Mouse (Mus musculus) liver, embryonic 13.5 days (tissue): ENCODE data around the gene Stard5. TPM values are rescaled to one million over a fixed set of nuclear protein-coding genes. Genes with fewer than 3 reads are reported as not detected.

ENCODE experiments used
- ATAC-seq: fragments of 200-750 bp; cut with Nextera tagmentation; 2 replicates; pipeline ENCODE4 v1.8.0; 2017; ENCODE audit warnings: low read depth, mild to moderate bottlenecking, moderate number of reproducible peaks, moderate library complexity
- DNase-seq: peaks from one replicate; pipeline ENCODE4 v3.0.0; 2022
- H3K27ac ChIP-seq: fragments of 300-500 bp; sonication (generic); 2 replicates; pipeline ENCODE4 v1.5.1; 2015; ENCODE audit warnings: moderate library complexity, mild to moderate bottlenecking, inconsistent platforms
- H3K27me3 ChIP-seq: fragments of 300-500 bp; sonication (generic); 2 replicates; pipeline ENCODE4 v1.6.1; 2015; ENCODE audit warnings: mild to moderate bottlenecking, inconsistent platforms
- H3K36me3 ChIP-seq: fragments of 300-500 bp; sonication (generic); 2 replicates; pipeline ENCODE4 v1.6.1; 2015; ENCODE audit warnings: mild to moderate bottlenecking, inconsistent platforms
- H3K4me1 ChIP-seq: fragments of 300-500 bp; sonication (generic); replicated peaks from 2 replicates; pipeline ENCODE4 v1.6.1; 2015; ENCODE audit warnings: inconsistent platforms
- H3K4me2 ChIP-seq: fragments of 300-500 bp; sonication (generic); 2 replicates; pipeline ENCODE4 v1.6.1; 2015; ENCODE audit warnings: inconsistent platforms, mild to moderate bottlenecking, moderate library complexity
- H3K4me3 ChIP-seq: fragments of 300-500 bp; sonication (generic); replicated peaks from 2 replicates; pipeline ENCODE4 v1.5.1; 2015; ENCODE audit warnings: mild to moderate bottlenecking, inconsistent platforms
- H3K9ac ChIP-seq: fragments of 300-500 bp; sonication (generic); 2 replicates; pipeline ENCODE4 v1.6.1; 2015; ENCODE audit warnings: mild to moderate bottlenecking, inconsistent platforms
- H3K9me3 ChIP-seq: fragments of 300-500 bp; sonication (generic); replicated peaks from 2 replicates; pipeline ENCODE4 v1.6.1; 2016; ENCODE audit warnings: inconsistent platforms
- WGBS: fragments of 180-500 bp; shearing (Covaris S2); methylation state at CpG from one replicate; pipeline ENCODE4 v1.1.7; 2015; ENCODE audit not compliant: insufficient replicate concordance; 5-methylcytosine and 5-hydroxymethylcytosine counted together
- polyA plus RNA-seq: library from polyadenylated mRNA; unstranded; fragments of >200 nt; fragmentation: Nextera tagmentation; extraction: Ambion mirVana; gene quantifications from 2 replicates; pipeline ENCODE4 v1.2.1, GENCODE M21; 2015

Gene Stard5
- polyA plus RNA-seq, 1 experiment from 2014 or later, result 6.6 TPM

DNA sequence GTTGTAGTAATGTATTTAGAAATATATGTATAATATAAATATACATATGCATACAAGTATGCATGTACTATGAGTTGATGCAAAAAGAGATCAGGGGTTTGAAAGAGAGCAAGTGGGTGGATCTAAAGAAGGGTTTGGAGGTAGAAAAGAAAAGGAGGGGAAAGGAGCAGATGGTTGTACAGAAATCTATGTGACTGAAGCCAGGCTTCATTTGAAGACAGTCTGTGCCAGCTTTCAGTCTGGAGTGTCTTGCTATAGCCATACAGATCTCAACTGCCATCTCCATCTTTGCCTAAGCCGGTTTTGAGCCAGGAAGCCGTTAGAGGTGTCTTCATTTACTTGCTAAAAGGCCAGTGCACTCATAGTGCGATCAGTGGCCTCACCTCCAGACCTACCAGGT is 16.5 kb upstream of the Stard5 start:
- H3K9ac ChIP-seq, result no peak overlapping the region
- H3K4me1 ChIP-seq, result no peaks in the 10 kb centered on the region
- H3K27me3 ChIP-seq, result no peaks in the 10 kb centered on the region
- no peak for DNase-seq
- no peak overlapping the region for H3K27ac ChIP-seq
- H3K36me3 ChIP-seq, result no peaks in the 10 kb centered on the region
- 68% methylated on average over 3 of the region's 3 CpGs for WGBS
- no peak overlapping the region for H3K4me3 ChIP-seq
- H3K9me3 ChIP-seq, result no peaks in the 10 kb centered on the region
- no peak for ATAC-seq
- no peak overlapping the region for H3K4me2 ChIP-seq

DNA sequence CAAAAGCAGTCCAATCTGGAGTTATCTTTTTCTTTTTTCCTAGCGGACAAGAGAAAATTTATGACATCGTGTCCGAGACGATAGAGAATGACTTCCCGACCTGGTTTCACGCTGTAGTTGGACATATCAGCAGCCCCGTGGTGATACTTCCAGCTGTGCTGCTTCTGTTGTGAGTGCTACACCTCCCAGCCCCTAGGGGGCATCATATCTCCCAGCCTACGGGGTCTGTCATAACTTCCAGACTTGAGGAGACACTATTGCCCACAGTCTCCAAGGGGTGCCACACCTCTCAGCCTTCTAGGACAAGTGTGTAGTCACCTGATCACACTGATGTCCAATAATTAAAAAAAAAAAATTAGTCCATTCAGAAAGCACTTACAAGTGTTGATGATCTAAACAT is 15.9 kb upstream of the Stard5 start:
- Histone ChIP-seq H3K36me3 (no peaks in the 10 kb centered on the region), H3K4me3 (no peak overlapping the region), H3K4me2 (no peak overlapping the region), H3K27ac (no peak overlapping the region), H3K4me1 (no peaks in the 10 kb centered on the region), H3K9ac (no peak overlapping the region), H3K27me3 (no peaks in the 10 kb centered on the region), H3K9me3 (no peaks in the 10 kb centered on the region)
- 74% methylated on average over 8 of the region's 8 CpGs for WGBS
- no peak for ATAC-seq
- DNase-seq, result no peak

DNA sequence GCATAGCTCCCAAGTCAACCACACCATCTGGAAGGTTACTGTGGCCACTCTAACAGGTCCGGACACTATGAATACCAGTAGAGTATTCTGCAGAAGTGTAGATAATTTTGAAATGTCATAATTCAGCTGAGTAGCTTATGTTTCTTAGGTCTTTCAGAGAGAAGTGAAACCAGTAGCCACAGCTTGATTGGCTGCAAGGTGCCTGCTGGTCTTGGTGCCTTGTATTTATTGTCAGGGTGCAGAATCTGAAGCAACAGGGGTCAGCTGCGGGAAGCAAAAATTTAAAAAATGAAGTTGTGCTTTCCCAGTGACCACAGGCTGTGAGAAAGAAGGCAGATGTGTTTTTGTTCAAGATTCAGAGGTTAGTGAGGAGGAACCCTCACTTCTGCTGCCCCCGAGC is 15.5 kb upstream of the Stard5 start:
- Histone ChIP-seq H3K27ac (no peak overlapping the region), H3K9ac (no peak overlapping the region), H3K4me1 (no peaks in the 10 kb centered on the region), H3K4me2 (no peak overlapping the region), H3K4me3 (no peak overlapping the region), H3K9me3 (no peaks in the 10 kb centered on the region), H3K36me3 (no peaks in the 10 kb centered on the region), H3K27me3 (no peaks in the 10 kb centered on the region)
- DNase-seq (no peak), ATAC-seq (no peak)
- 66% methylated on average over 3 of the region's 3 CpGs for WGBS

DNA sequence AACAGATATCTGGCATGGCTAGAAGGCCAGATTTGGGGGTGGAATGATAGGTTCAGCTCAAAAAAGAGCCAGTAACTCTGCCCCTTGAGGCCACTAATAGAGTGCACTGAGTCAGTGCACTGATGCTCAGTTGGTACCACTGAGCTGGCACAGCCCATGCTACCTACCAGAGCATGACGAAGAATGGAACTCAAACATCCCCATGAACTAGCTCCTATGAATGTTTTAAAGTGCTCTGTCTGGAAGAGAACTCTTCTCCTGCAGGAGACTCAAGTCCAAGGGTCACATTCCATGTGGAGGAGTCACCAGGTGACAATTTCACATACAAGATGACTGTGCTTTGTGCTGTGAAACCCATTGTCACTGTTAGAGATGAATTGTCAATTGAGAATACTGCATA is 13.1 kb upstream of the Stard5 start:
- Histone ChIP-seq H3K9ac (no peak overlapping the region), H3K9me3 (no peaks in the 10 kb centered on the region), H3K4me2 (no peak overlapping the region), H3K27ac (no peak overlapping the region), H3K4me3 (no peak overlapping the region), H3K36me3 (no peaks in the 10 kb centered on the region), H3K27me3 (no peaks in the 10 kb centered on the region), H3K4me1 (no peaks in the 10 kb centered on the region)
- 69% methylated on average over 1 of the region's 1 CpGs for WGBS
- ATAC-seq (no peak), DNase-seq (no peak)

DNA sequence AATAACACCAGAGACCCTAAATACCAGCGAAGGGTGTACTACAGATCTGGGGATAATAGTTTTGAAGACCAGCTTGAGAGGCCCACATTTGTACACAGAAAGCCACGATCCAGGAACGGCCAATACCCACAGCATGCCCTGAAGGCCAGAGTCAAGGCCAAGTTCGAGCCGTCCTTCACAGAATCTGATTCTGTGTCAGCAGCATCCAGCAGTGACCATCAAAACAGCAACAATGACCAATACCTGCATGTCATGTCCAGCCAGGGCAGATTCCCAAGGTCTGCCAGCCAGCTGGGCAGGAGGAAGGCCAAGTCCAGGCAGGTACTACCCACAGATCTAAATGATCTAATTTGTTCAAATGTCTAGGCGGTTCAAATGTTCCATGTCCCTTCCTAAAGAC is 9.2 kb upstream of the Stard5 start:
- Histone ChIP-seq H3K4me1 (no peaks in the 10 kb centered on the region), H3K9ac (no peak overlapping the region), H3K4me2 (no peak overlapping the region), H3K27me3 (no peaks in the 10 kb centered on the region), H3K9me3 (no peaks in the 10 kb centered on the region), H3K27ac (no peak overlapping the region), H3K36me3 (no peaks in the 10 kb centered on the region), H3K4me3 (no peak overlapping the region)
- DNase-seq (no peak), ATAC-seq (no peak)
- WGBS, result 71% methylated on average over 6 of the region's 6 CpGs

DNA sequence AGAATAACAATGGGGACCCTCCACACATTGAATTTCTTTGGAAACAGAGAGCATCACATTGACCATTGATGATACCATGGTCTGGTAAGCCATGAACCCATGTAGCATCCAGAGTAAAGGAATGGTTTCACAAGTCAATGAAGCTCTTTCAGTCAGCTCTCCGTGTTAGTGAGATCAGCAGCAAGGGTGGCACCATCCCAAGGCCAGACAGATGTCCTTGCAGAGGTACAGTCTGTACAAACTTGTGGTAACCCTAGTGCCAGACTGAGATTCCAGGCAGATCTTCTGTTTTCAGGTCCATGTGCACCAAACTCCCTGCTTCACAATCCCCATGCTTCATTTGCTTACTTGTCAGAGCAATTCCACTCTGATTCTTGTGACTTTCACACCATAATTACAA is 7.7 kb upstream of the Stard5 start:
- ATAC-seq, result no peak
- Histone ChIP-seq H3K4me3 (no peak overlapping the region), H3K4me2 (no peak overlapping the region), H3K9ac (no peak overlapping the region), H3K27ac (no peak overlapping the region), H3K27me3 (no peaks in the 10 kb centered on the region), H3K9me3 (no peaks in the 10 kb centered on the region), H3K36me3 (no peaks in the 10 kb centered on the region), H3K4me1 (no peaks in the 10 kb centered on the region)
- WGBS, result 47% methylated on average over 1 of the region's 1 CpGs
- no peak for DNase-seq

DNA sequence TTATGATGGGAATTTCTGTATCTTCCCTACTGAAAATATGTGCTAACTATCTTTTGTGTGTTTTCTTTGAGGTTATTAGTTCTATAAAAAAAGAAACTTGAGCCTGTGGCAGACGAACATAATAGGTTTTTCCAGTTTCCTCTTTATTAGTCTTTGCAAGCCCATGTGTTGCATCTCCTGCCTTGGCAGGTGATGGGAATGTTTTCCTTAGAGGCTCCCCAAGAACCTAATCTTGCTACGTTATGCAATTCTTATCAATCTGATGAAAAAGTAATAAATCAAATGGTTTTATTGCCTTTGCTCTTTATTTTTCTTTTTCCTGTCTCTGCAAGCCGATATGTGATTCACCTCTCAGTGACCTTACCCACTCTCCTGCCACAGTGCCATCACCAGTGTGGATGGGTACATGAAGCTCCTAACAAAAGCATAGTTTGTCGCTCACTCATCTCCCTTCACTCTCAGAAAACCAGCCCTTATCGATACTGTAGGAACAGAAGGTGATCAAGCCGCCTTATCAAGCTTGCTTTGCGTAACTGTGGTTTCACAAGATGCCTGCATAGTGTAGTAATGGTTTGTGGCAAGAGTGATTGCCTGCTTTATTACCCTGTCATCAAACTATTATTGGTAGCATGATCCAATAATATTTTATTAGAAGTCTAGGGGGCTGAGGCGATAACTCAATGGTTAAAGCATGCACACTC is 5.1 kb upstream of the Stard5 start:
- Histone ChIP-seq H3K9ac (no peak overlapping the region), H3K36me3 (no peaks in the 10 kb centered on the region), H3K27me3 (no peaks in the 10 kb centered on the region), H3K9me3 (no peaks in the 10 kb centered on the region), H3K4me3 (no peak overlapping the region), H3K27ac (no peak overlapping the region), H3K4me1 (peaks cover 11% of the 10 kb centered on the region), H3K4me2 (no peak overlapping the region)
- DNase-seq (no peak), ATAC-seq (no peak)
- WGBS, result 65% methylated on average over 8 of the region's 8 CpGs

DNA sequence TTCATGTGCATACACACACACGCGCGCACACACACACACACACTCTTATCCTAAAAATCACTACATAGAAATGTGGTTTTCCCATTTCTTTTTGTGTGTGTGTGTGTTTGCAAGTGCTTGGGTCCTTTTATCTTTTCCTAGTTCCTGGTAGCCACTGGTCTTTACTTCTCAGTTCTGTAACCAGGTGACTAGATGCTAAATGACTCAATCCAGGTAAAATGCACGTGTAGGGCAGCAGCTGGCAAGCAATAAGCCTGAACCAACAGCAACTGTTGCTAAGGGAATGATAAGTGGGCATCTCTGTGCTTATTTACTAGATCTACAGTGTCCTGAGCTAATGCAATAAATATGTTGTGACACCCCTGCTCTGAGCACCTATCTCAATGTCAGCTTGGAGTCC is 4.4 kb upstream of the Stard5 start:
- Histone ChIP-seq H3K9me3 (no peaks in the 10 kb centered on the region), H3K9ac (no peak overlapping the region), H3K4me2 (no peak overlapping the region), H3K27me3 (no peaks in the 10 kb centered on the region), H3K36me3 (no peaks in the 10 kb centered on the region), H3K4me1 (peaks cover 16% of the 10 kb centered on the region), H3K4me3 (no peak overlapping the region), H3K27ac (no peak overlapping the region)
- 76% methylated on average over 4 of the region's 4 CpGs for WGBS
- DNase-seq, result no peak
- no peak for ATAC-seq

DNA sequence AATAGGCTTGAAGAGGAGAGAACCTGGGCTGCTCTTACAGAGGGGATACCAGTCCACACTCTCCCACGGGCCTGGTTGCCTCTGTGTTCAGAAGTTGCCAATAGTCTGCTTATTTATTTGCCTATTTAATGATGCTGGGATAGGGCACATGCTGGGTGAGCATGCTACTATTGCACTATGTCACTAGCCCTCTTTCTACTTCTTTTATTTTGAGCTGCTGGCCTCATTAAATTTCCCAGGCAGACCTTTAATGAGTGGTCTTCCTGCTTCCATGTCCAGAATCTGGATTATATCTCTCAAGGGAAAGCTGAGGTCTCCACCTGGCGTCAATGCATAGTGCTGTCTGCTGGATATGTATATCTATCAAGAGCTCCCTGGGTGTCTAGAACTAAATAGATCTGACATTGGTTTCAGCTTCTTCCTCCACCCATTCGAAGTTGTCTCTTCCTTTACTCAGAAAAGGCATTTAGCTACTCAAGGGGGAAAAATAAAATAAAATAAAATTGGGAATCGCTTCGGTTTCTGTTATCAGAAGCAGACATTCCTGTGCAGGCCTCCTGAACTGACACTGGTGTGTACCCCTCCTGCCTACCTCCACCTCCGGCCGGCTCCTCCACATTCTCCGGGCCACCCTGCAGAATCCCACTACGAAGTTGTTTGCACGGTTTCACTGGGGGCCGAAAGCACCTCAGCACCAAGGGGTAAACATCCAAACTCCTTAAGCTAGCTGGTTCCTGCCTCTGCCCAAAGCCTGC is 509 bp upstream of the Stard5 start:
- no peaks in the 10 kb centered on the region for H3K9me3 ChIP-seq
- H3K4me1 ChIP-seq, result peaks cover 34% of the 10 kb centered on the region
- peak overlapping the region; percentile 84 for H3K4me2 ChIP-seq
- no peak overlapping the region; the same call in 1 of the 2 replicates for H3K27ac ChIP-seq
- peak overlapping the region; percentile 61 for H3K9ac ChIP-seq
- no peak for DNase-seq
- peak; percentile 68 for ATAC-seq
- WGBS, result 8% methylated on average over 11 of the region's 11 CpGs
- H3K4me3 ChIP-seq, result peak overlapping the region; percentile 67
- H3K27me3 ChIP-seq, result no peaks in the 10 kb centered on the region
- H3K36me3 ChIP-seq, result no peaks in the 10 kb centered on the region

DNA sequence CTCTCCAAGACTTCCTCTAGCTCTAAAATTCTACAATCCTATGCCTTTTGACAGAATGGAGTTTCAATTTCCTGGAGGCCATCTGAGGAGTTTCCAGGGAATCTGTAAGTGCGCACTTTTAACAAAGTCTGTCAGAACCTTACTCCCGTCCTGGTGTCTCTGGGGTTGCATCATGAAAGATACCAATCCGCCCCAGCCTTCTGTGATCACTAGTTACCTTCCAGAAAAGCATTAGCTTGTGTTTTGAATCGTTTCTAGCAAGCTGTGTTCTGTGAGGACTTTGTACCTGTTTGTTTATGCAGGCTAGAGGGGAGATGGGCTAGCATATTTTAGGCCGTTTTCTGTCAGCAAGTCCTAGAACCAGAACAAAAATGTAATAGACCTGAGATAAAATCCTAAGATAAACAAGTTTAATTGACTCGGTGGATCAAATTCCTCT is 942 bp downstream of the Stard5 start:
- Histone ChIP-seq H3K4me3 (peak overlapping the region; percentile 67), H3K4me1 (peaks cover 34% of the 10 kb centered on the region), H3K4me2 (peak overlapping the region; percentile 84), H3K36me3 (peaks cover 8% of the 10 kb centered on the region; the same call in 1 of the 2 replicates), H3K9me3 (no peaks in the 10 kb centered on the region), H3K27ac (no peak overlapping the region), H3K27me3 (no peaks in the 10 kb centered on the region), H3K9ac (peak overlapping the region; percentile 75)
- WGBS, result 50% methylated on average over 6 of the region's 6 CpGs
- no peak for ATAC-seq
- DNase-seq, result no peak

DNA sequence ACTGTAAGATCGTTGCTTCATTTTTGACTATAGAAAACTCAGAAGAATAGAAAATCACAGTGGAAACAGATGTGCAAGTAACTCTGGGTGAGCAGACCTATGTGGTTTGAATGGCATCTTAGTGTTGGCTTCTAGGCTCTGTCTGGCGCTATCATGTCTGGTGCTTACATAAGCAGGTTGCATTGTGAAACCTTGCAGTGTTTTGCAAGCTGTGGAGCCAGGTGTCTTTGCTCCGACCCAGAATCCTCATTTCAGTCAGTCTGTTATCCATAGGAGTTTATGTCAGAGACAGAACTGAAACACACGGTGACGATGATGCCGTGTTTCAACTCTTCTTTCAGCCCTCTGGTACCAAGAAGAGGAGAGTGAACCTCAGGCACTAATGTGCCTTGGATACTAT is 2.1 kb downstream of the Stard5 start:
- no peak overlapping the region for H3K4me3 ChIP-seq
- H3K4me2 ChIP-seq, result peak overlapping the region; percentile 84; the same call in 1 of the 2 replicates
- WGBS, result 81% methylated on average over 6 of the region's 6 CpGs
- H3K4me1 ChIP-seq, result peaks cover 34% of the 10 kb centered on the region
- H3K27me3 ChIP-seq, result no peaks in the 10 kb centered on the region
- H3K9me3 ChIP-seq, result no peaks in the 10 kb centered on the region
- no peak overlapping the region for H3K9ac ChIP-seq
- H3K27ac ChIP-seq, result no peak overlapping the region
- DNase-seq (no peak), ATAC-seq (no peak)
- peaks cover 12% of the 10 kb centered on the region; the same call in 1 of the 2 replicates for H3K36me3 ChIP-seq

DNA sequence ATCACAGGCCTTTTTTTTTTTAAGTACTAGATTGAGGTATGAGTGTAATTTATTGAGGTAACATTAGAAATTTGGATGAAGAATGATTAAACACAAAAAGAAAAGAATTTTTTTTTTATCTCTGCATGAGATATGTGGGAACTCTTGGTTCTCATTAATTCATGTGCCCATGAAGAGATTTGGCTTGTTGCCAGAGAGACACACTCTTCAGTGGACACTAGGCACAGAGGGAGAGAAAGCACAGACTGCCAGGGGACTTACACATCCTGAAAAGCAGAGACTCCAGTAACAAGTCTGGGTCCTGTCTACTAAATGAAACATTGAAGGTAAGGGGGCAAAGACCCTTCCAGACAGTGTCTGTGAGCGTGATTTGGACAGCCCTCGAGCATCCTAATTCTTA is 4.0 kb downstream of the Stard5 start:
- H3K4me1 ChIP-seq, result peaks cover 32% of the 10 kb centered on the region

More for the DNA sequence above, 4.0 kb downstream of the Stard5 start:
- H3K4me3 ChIP-seq, result no peak overlapping the region
- no peak overlapping the region for H3K27ac ChIP-seq
- WGBS, result 66% methylated on average over 2 of the region's 2 CpGs
- H3K9me3 ChIP-seq, result no peaks in the 10 kb centered on the region
- no peak overlapping the region for H3K9ac ChIP-seq
- no peak overlapping the region for H3K4me2 ChIP-seq
- no peaks in the 10 kb centered on the region for H3K27me3 ChIP-seq
- peaks cover 18% of the 10 kb centered on the region; the same call in 1 of the 2 replicates for H3K36me3 ChIP-seq
- ATAC-seq (no peak), DNase-seq (no peak)
